ENCODE assay signal across 8 mouse cellular contexts in the genomic region with DNA sequence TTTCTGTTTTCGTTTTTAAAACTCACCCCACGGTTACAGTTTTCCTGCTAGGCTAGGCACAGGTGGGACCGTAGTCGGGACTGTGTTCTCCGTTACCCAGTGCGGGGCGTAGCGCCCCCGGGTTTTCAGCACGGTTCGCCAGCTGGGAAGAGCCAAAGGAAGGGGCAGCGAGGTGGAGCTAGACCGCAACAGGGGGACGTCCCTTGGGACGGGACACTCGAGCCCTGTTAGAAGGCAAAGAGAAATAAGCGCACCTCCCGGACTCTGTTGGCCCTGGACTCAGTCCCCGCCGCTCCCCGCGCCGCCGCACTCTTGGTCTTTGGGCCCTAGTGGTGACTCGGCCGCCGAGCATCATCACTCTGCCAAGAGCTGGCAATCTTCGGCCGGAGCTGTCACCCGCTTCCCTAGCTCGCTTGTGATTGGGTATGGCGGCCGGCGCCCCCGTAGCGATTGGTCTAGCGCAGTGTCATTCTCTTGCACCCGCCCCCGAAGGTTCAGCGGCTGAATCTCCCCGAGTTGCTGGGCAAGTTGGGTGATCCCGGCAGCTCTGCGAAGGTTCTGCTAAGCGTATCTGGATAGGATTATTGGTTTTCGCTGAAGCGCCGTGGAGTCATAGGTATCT. TPM values are rescaled to one million over a fixed set of nuclear protein-coding genes. Genes with fewer than 3 reads are reported as not detected.
DNase-seq lines count a peak whose midpoint lies in the region; ATAC-seq lines count a peak whose summit lies in the region.

Gene Slc46a3 (minus strand): TSS at position 361 of the 622 bp plus-strand sequence.

- peaks cover 2% of the 10 kb centered on the region; the same call in 1 of the 2 replicates for H3K4me1 ChIP-seq in forebrain, embryonic 11.5 days (replicated peaks; ENCODE audit: control insufficient read depth, insufficient read depth, low read length)
- H3K4me1 ChIP-seq in heart, embryonic 16.5 days (ENCODE audit: control insufficient read depth, insufficient read depth, low read length): peaks cover 18% of the 10 kb centered on the region
- peaks cover 54% of the 10 kb centered on the region for H3K4me1 ChIP-seq in liver, embryonic 15.5 days (replicated peaks)
- H3K4me1 ChIP-seq in neural tube, embryonic 12.5 days: peaks cover 14% of the 10 kb centered on the region; the same call in 1 of the 2 replicates

- no peak within 1 kb of the TSS for H3K27ac ChIP-seq in forebrain, embryonic 11.5 days (ENCODE audit: low read depth, low read length)
- no peak within 1 kb of the TSS for H3K27ac ChIP-seq in heart, embryonic 16.5 days (ENCODE audit: low read length)
- H3K27ac ChIP-seq in liver, embryonic 15.5 days (replicated peaks): peak within 1 kb of the TSS; percentile 87
- H3K27ac ChIP-seq in neural tube, embryonic 12.5 days: no peak within 1 kb of the TSS

- H3K27me3 ChIP-seq in forebrain, embryonic 11.5 days (ENCODE audit: control insufficient read depth, insufficient read depth, low read length): peaks cover 13% of the 10 kb centered on the region
- H3K27me3 ChIP-seq in heart, embryonic 16.5 days (ENCODE audit: control insufficient read depth, insufficient read depth, low read length): no peaks in the 10 kb centered on the region
- H3K27me3 ChIP-seq in liver, embryonic 15.5 days: 0 out of 2 replicates have a peak, but pooled peaks cover 3% of the 10 kb centered on the region
- peaks cover 10% of the 10 kb centered on the region for H3K27me3 ChIP-seq in neural tube, embryonic 12.5 days (replicated peaks)

- peak within 1 kb of the TSS; percentile 57 for H3K9ac ChIP-seq in forebrain, embryonic 11.5 days (ENCODE audit: low read length)
- peak within 1 kb of the TSS; percentile 53 for H3K9ac ChIP-seq in heart, embryonic 16.5 days (ENCODE audit: low read length)
- peak within 1 kb of the TSS; percentile 70 for H3K9ac ChIP-seq in liver, embryonic 15.5 days
- H3K9ac ChIP-seq in neural tube, embryonic 12.5 days: peak within 1 kb of the TSS; percentile 58

- WGBS in forebrain, embryonic 11.5 days: under 1% methylated on average over 46 of the region's 47 CpGs
- under 1% methylated on average over 47 of the region's 47 CpGs for WGBS in heart, embryonic 16.5 days
- under 1% methylated on average over 47 of the region's 47 CpGs for WGBS in liver, embryonic 15.5 days (ENCODE audit: insufficient replicate concordance)
- WGBS in neural tube, embryonic 12.5 days: under 1% methylated on average over 47 of the region's 47 CpGs

- no peaks in the 10 kb centered on the region for H3K36me3 ChIP-seq in forebrain, embryonic 11.5 days (ENCODE audit: control insufficient read depth, insufficient read depth, low read length)
- H3K36me3 ChIP-seq in heart, embryonic 16.5 days (ENCODE audit: control insufficient read depth, insufficient read depth): no peaks in the 10 kb centered on the region
- H3K36me3 ChIP-seq in liver, embryonic 15.5 days (replicated peaks): peaks cover 5% of the 10 kb centered on the region; the same call in 1 of the 2 replicates
- H3K36me3 ChIP-seq in neural tube, embryonic 12.5 days: no peaks in the 10 kb centered on the region

- H3K4me3 ChIP-seq in forebrain, embryonic 11.5 days (ENCODE audit: low read depth, low read length): peak within 1 kb of the TSS; percentile 58
- peak within 1 kb of the TSS; percentile 68 for H3K4me3 ChIP-seq in heart, embryonic 16.5 days (ENCODE audit: low read length)
- peak within 1 kb of the TSS; percentile 75 for H3K4me3 ChIP-seq in liver, embryonic 15.5 days (replicated peaks)
- peak within 1 kb of the TSS; percentile 62 for H3K4me3 ChIP-seq in neural tube, embryonic 12.5 days

- peak; percentile 89 to 92 for DNase-seq in CD8-positive naive resting alpha-beta T cell, adult 2 months (ENCODE audit: low read depth in 2 of 2, low spot score in 2 of 2)
- DNase-seq in c-Kit-positive CD71-negative TER-119-negative erythroid progenitor cells, embryonic 14.5 days (ENCODE audit: low read depth): peak; percentile 88
- DNase-seq in forebrain, embryonic 11.5 days (ENCODE audit: low spot score): peak; percentile 98
- DNase-seq in kidney, postnatal 36 days: peak; percentile 93 to 94
- peak; percentile 88 for DNase-seq in telencephalon, adult 2 months (ENCODE audit: low read depth, low spot score)

- peak within 1 kb of the TSS; percentile 91 for H3K4me2 ChIP-seq in forebrain, embryonic 11.5 days (ENCODE audit: low read depth, low read length, severe bottlenecking)
- H3K4me2 ChIP-seq in heart, embryonic 16.5 days (ENCODE audit: low read depth, low read length): peak within 1 kb of the TSS; percentile 89
- H3K4me2 ChIP-seq in liver, embryonic 15.5 days: peak within 1 kb of the TSS; percentile 82
- peak within 1 kb of the TSS; percentile 89 for H3K4me2 ChIP-seq in neural tube, embryonic 12.5 days (replicated peaks)

- ATAC-seq in forebrain, embryonic 11.5 days (replicated peaks; ENCODE audit: low FRiP score): peak; percentile 98
- ATAC-seq in heart, embryonic 16.5 days (replicated peaks; ENCODE audit: extremely low read depth, insufficient read depth, low FRiP score): peak; percentile 99
- peak; percentile 95 for ATAC-seq in liver, embryonic 15.5 days (ENCODE audit: insufficient read depth)
- ATAC-seq in neural tube, embryonic 12.5 days (ENCODE audit: low FRiP score, low read depth): peak; percentile 98

- no peaks in the 10 kb centered on the region for H3K9me3 ChIP-seq in forebrain, embryonic 11.5 days (ENCODE audit: control insufficient read depth, low read length)
- no peaks in the 10 kb centered on the region for H3K9me3 ChIP-seq in heart, embryonic 16.5 days (replicated peaks; ENCODE audit: control insufficient read depth, low read length)
- H3K9me3 ChIP-seq in liver, embryonic 15.5 days (replicated peaks): no peaks in the 10 kb centered on the region
- no peaks in the 10 kb centered on the region for H3K9me3 ChIP-seq in neural tube, embryonic 12.5 days

RNA-seq across cellular contexts. Expression of gene Slc46a3, which starts in this region (rescaled TPM):
- polyA plus RNA-seq in forebrain, embryonic 11.5 days (2014; fragmentation: Nextera tagmentation; extraction: Ambion mirVana): 3.0 and 5.3 TPM in 2 replicates
- 3.6 and 3.8 TPM in 2 replicates for polyA plus RNA-seq in heart, embryonic 16.5 days (2015; fragmentation: Nextera tagmentation; extraction: Ambion mirVana)
- 15.2 and 17.0 TPM in 2 replicates for polyA plus RNA-seq in liver, embryonic 15.5 days (2015; fragmentation: Nextera tagmentation; extraction: Ambion mirVana)
- 4.0 and 4.3 TPM in 2 replicates for polyA plus RNA-seq in neural tube, embryonic 12.5 days (2016; fragmentation: Nextera tagmentation; extraction: Ambion mirVana)
